Mouse (Mus musculus) CH12.LX (cell line): ENCODE data around the gene Arhgap6. TPM values are rescaled to one million over a fixed set of nuclear protein-coding genes. Genes with fewer than 3 reads are reported as not detected.
A peak's percentile ranks its signal among the peaks of the same experiment; 100 is the strongest.
"Not testable (repeated sequence)": the region's sequence is repeated elsewhere in the genome, so short reads cannot be mapped to it uniquely, and the experiment has no call there.

Experiments used
- DNase-seq: peaks from one replicate; pipeline ENCODE4 v3.0.0-alpha.2; 2013; ENCODE audit errors: extremely low read depth
- H3K27ac ChIP-seq: 2 replicates; pipeline ENCODE4 v1.5.1; 2012; ENCODE audit warnings: low read depth, mild to moderate bottlenecking, control low read depth, moderate library complexity; ENCODE audit not compliant: insufficient read depth
- H3K27me3 ChIP-seq: replicated peaks from 2 replicates; pipeline ENCODE3; 2012; ENCODE audit warnings: inconsistent platforms
- H3K36me3 ChIP-seq, 2 experiments: replicated peaks in 1 of 2; 2 replicates each; pipeline versions ENCODE3 to v1.6.1; 2012; ENCODE audit warnings: inconsistent platforms in 1 of 2, low read length in 1 of 2, mild to moderate bottlenecking in 1 of 2, mixed read lengths in 1 of 2, moderate library complexity in 1 of 2; ENCODE audit not compliant: control insufficient read depth in 1 of 2, insufficient read depth in 1 of 2
- H3K4me1 ChIP-seq, 2 experiments: 2 replicates each; pipeline ENCODE4 v1.6.1; 2012; ENCODE audit warnings: inconsistent platforms in 1 of 2, moderate library complexity in 1 of 2; ENCODE audit not compliant: insufficient read depth in 2 of 2, control insufficient read depth in 1 of 2
- H3K4me2 ChIP-seq: 2 replicates; pipeline ENCODE4 v1.6.1; 2012; ENCODE audit warnings: low read depth, mild to moderate bottlenecking, control low read depth; ENCODE audit not compliant: poor library complexity, insufficient read depth, severe bottlenecking
- H3K4me3 ChIP-seq, 3 experiments: fragments of 150-350 bp in 1 of 3; sonication (generic) in 1 of 3; replicated peaks in 1 of 3; 2 replicates each; pipeline versions ENCODE3 to v1.5.1; 2011 to 2012; ENCODE audit warnings: low read depth in 2 of 3, low read length in 2 of 3, mild to moderate bottlenecking in 2 of 3, moderate library complexity in 2 of 3, control low read depth in 1 of 3, improper control_type of control experiment in 1 of 3, inconsistent platforms in 1 of 3, mixed read lengths in 1 of 3; ENCODE audit not compliant: poor library complexity in 1 of 3
- H3K79me2 ChIP-seq: replicated peaks from 2 replicates; pipeline ENCODE4 v1.6.1; 2012; ENCODE audit warnings: mild to moderate bottlenecking, moderate library complexity; ENCODE audit not compliant: control insufficient read depth, poor library complexity, insufficient read depth, severe bottlenecking; ENCODE audit errors: extremely low read depth
- H3K9ac ChIP-seq: 2 replicates; pipeline ENCODE4 v1.6.1; 2012; ENCODE audit warnings: low read depth, mild to moderate bottlenecking, control low read depth, moderate library complexity; ENCODE audit not compliant: insufficient read depth
- H3K9me3 ChIP-seq: replicated peaks from 2 replicates; pipeline ENCODE3; 2012; ENCODE audit warnings: low read length, inconsistent platforms, mixed read lengths
- BHLHE40 ChIP-seq: IDR thresholded peaks from 2 replicates; pipeline ENCODE4 v1.6.1; 2011; ENCODE audit warnings: mild to moderate bottlenecking, low read depth, low read length, improper control_type of control experiment
- CTCF ChIP-seq, 2 experiments: IDR thresholded peaks in 1 of 2; conservative IDR thresholded peaks in 1 of 2; 2 replicates each; pipeline ENCODE4 v1.5.1; 2011 to 2012; ENCODE audit warnings: low read depth in 2 of 2, low read length in 2 of 2, improper control_type of control experiment in 1 of 2, inconsistent platforms in 1 of 2, mild to moderate bottlenecking in 1 of 2, moderate library complexity in 1 of 2
- GABPA ChIP-seq: IDR thresholded peaks from 2 replicates; pipeline ENCODE4 v1.6.1; 2012; ENCODE audit warnings: low read depth, low read length, improper control_type of control experiment, inconsistent platforms; ENCODE audit not compliant: insufficient replicate concordance
- HCFC1 ChIP-seq: IDR thresholded peaks from 2 replicates; pipeline ENCODE4 v1.6.1; 2012; ENCODE audit warnings: low read depth, mild to moderate bottlenecking, inconsistent platforms, low read length, improper control_type of control experiment
- IRF4 ChIP-seq: IDR thresholded peaks from 2 replicates; pipeline ENCODE4 v1.6.1; 2014; ENCODE audit warnings: low read depth, mild to moderate bottlenecking, inconsistent platforms, low read length, improper control_type of control experiment
- JUN ChIP-seq: IDR thresholded peaks from 2 replicates; pipeline ENCODE4 v1.6.1; 2011; ENCODE audit warnings: low read depth, mild to moderate bottlenecking, low read length, improper control_type of control experiment, moderate library complexity; ENCODE audit not compliant: insufficient read depth
- KAT2A ChIP-seq: IDR thresholded peaks from 2 replicates; pipeline ENCODE4 v1.6.1; 2012; ENCODE audit warnings: low read length, improper control_type of control experiment, inconsistent platforms; ENCODE audit not compliant: insufficient replicate concordance
- MAFK ChIP-seq: IDR thresholded peaks from 2 replicates; pipeline ENCODE4 v1.6.1; 2011; ENCODE audit warnings: low read length, improper control_type of control experiment; ENCODE audit not compliant: insufficient replicate concordance
- MAX ChIP-seq: IDR thresholded peaks from 2 replicates; pipeline ENCODE4 v1.6.1; 2011; ENCODE audit warnings: low read length, improper control_type of control experiment
- MAZ ChIP-seq: IDR thresholded peaks from 2 replicates; pipeline ENCODE4 v1.6.1; 2012; ENCODE audit warnings: low read depth, mild to moderate bottlenecking, inconsistent platforms, low read length, improper control_type of control experiment, moderate library complexity
- MXI1 ChIP-seq: IDR thresholded peaks from 2 replicates; pipeline ENCODE4 v1.6.1; 2011; ENCODE audit warnings: mild to moderate bottlenecking, low read depth, low read length, improper control_type of control experiment
- POLR2A ChIP-seq: IDR thresholded peaks from 2 replicates; pipeline ENCODE4 v1.6.1; 2011; ENCODE audit warnings: low read depth, mild to moderate bottlenecking, improper control_type of control experiment, low read length
- POLR2AphosphoS2 ChIP-seq: IDR thresholded peaks from 2 replicates; pipeline ENCODE4 v1.6.1; 2011; ENCODE audit warnings: low read depth, low read length, improper control_type of control experiment
- RCOR1 ChIP-seq: conservative IDR thresholded peaks from 2 replicates; pipeline ENCODE4 v1.6.1; 2012; ENCODE audit warnings: low read depth, mild to moderate bottlenecking, inconsistent platforms, low read length, improper control_type of control experiment
- SIN3A ChIP-seq: IDR thresholded peaks from 2 replicates; pipeline ENCODE4 v1.6.1; 2012; ENCODE audit warnings: low read length, improper control_type of control experiment, inconsistent platforms
- UBTF ChIP-seq: IDR thresholded peaks from 2 replicates; pipeline ENCODE4 v1.6.1; 2012; ENCODE audit warnings: low read depth, mild to moderate bottlenecking, inconsistent platforms, low read length, improper control_type of control experiment, moderate library complexity
- USF2 ChIP-seq: conservative IDR thresholded peaks from 2 replicates; pipeline ENCODE4 v1.6.1; 2011; ENCODE audit warnings: low read depth, low read length, improper control_type of control experiment
- ZMIZ1 ChIP-seq: IDR thresholded peaks from 2 replicates; pipeline ENCODE4 v1.6.1; 2012; ENCODE audit warnings: low read depth, mild to moderate bottlenecking, inconsistent platforms, low read length, improper control_type of control experiment
- ZNF384 ChIP-seq: IDR thresholded peaks from 2 replicates; pipeline ENCODE4 v1.6.1; 2012; ENCODE audit warnings: low read depth, low read length, improper control_type of control experiment, inconsistent platforms
- dilution Hi-C: fragments of 300-500 bp; cut with MboI; formaldehyde crosslinking; loops from 2 replicates; pipeline ENCODE4 v1.14.3; 2020; ENCODE audit warnings: low sequenced_read_pairs; ENCODE audit not compliant: extremely low pct_unique_long_range_greater_than_20kb, extremely low pct_ligation_motif_present
- in situ Hi-C: fragments of 300-500 bp; cut with MboI; formaldehyde crosslinking; loops from 3 replicates; pipeline ENCODE4 v1.14.3; 2019; ENCODE audit warnings: low sequenced_read_pairs, low pct_ligation_motif_present, low pct_unique_long_range_greater_than_20kb, mixed read lengths
- polyA plus RNA-seq: library from polyadenylated mRNA; unstranded; fragments of >175 nt; gene quantifications from 2 replicates; pipeline ENCODE4 v1.2.1, GENCODE M21; 2012; ENCODE audit warnings: low read depth; ENCODE audit not compliant: insufficient read length
- total RNA-seq, 2 experiments: library from RNA; depleted of rRNA; stranded (reverse); fragments of 300-350 nt in 1 of 2; fragments of >200 nt in 1 of 2; gene quantifications; 2 replicates each; pipeline ENCODE4 v1.2.3; 2012 to 2014

Arhgap6 gene
- total and polyA plus RNA-seq, 3 experiments, result 0.13 to 0.47 (median 0.46) TPM

GRCm38 (mm10) chrX:169320668-169321005, 525.7 kb downstream of the Arhgap6 start:
- DNase-seq, H3K27ac ChIP-seq, in situ Hi-C loops, dilution Hi-C loops, H3K9ac ChIP-seq, H3K9me3 ChIP-seq, H3K79me2 ChIP-seq, H3K27me3 ChIP-seq: not testable (repeated sequence)
- Histone ChIP-seq H3K36me3 (peaks cover 6 to 13% of the 10 kb centered on the region in 2 experiments), H3K4me3 (peak overlapping the region; percentile 43 to 72 (median 43)), H3K4me2 (peak overlapping the region; percentile 56), H3K4me1 (peaks cover 0 to 13% of the 10 kb centered on the region in 2 experiments; a peak in 1 of 4 replicates)
- TF ChIP-seq SIN3A, result peak; percentile 44; the same call in 1 of the 2 replicates

- dilution Hi-C loops, result no loop called here
- Histone ChIP-seq H3K36me3 (peaks cover 0 to 2% of the 10 kb centered on the region in 2 experiments), H3K9me3 (no peaks in the 10 kb centered on the region), H3K27ac (0 out of 2 replicates have a peak overlapping the region, but pooled peaks have one; percentile 34), H3K9ac (peak overlapping the region; percentile 39; the same call in 1 of the 2 replicates), H3K4me1 (peaks cover 0 to 6% of the 10 kb centered on the region in 2 experiments; a peak in 1 of 4 replicates), H3K79me2 (no peaks in the 10 kb centered on the region), H3K4me3 (no peak overlapping the region), H3K27me3 (no peaks in the 10 kb centered on the region), H3K4me2 (peak overlapping the region; percentile 45; the same call in 1 of the 2 replicates)
- TF ChIP-seq RCOR1, result no peak
- no peak for TF ChIP-seq BHLHE40
- no peak for TF ChIP-seq SIN3A
- no peak for TF ChIP-seq GABPA
- no peak for TF ChIP-seq USF2
- TF ChIP-seq MAZ, result no peak
- no peak for TF ChIP-seq CTCF (conservative IDR thresholded peaks at IDR 0.05 in 1 of 2, IDR thresholded peaks at IDR 0.05 in 1 of 2; ENCODE audit: low read depth in 2 of 2, low read length in 2 of 2)
- no peak for TF ChIP-seq POLR2AphosphoS2
- no peak for TF ChIP-seq HCFC1
- TF ChIP-seq UBTF, result no peak
- no peak for TF ChIP-seq POLR2A
- no peak for TF ChIP-seq MAFK
- no peak for TF ChIP-seq KAT2A
- TF ChIP-seq ZMIZ1, result no peak
- TF ChIP-seq IRF4, result no peak
- TF ChIP-seq ZNF384, result no peak
- no peak for TF ChIP-seq MXI1
- no peak for TF ChIP-seq JUN
- TF ChIP-seq MAX, result no peak
- peak; percentile 50 for DNase-seq
- in situ Hi-C loops, result no loop called here
These were observed 531.2 kb downstream of the Arhgap6 start for GRCm38 (mm10) chrX:169325929-169326595.
